Mouse (Mus musculus) adrenal gland, postnatal 36 days (tissue): ENCODE results near the gene Sept9. TPM values are rescaled to one million over a fixed set of nuclear protein-coding genes. Genes with fewer than 3 reads are reported as not detected.

ENCODE experiments used
- DNase-seq, 2 experiments: peaks; one replicate each; pipeline ENCODE4 v3.0.0; 2021; ENCODE audit warnings: mixed read lengths in 1 of 2
- total RNA-seq, 2 experiments: library from RNA; stranded (reverse); gene quantifications; 2 replicates each; pipeline ENCODE4 v1.2.3; 2021

Gene Sept9
- total RNA-seq, 2 experiments from 2014 or later: 117 to 134 TPM

DNA sequence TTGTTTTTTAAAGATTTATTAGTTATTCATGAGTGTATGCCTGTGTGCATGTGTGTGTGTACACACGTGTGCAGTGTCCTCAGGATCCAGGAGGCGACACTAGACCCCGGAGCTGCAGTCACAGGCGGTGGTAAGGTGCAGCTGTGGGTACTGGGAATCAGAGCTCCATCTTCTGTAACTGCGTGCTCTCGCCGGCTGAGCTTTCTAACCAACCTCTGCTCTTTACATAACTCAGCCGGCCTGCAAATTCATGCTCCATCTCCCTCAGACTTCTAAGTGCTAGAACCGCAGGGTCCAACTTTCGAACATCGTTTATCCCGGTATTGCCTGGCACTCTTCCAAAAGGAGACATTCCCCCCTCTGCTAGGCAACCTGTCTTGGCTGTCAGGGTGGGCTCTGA is 24.0 kb upstream of the Sept9 start:
- no peak for DNase-seq

DNA sequence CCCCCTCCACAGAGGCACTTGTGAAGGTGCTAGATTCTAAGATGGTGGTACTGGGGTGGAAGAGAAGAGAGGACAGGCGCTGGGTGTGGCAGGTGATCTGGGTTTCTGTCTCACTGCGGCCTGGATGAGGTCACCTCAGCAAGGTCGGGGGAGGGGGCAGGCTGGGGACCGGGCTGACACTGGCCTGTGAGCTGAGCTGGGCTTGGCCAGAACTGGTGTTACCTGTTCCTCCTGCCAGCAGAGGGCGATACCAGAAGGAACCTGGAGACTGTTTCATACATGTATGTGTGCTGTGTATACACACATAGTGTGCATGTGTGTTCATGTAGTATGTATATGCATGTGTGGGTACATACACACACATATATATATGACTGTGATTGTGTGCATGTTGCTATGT is 23.2 kb upstream of the Sept9 start:
- peak; percentile 73 to 78 for DNase-seq

DNA sequence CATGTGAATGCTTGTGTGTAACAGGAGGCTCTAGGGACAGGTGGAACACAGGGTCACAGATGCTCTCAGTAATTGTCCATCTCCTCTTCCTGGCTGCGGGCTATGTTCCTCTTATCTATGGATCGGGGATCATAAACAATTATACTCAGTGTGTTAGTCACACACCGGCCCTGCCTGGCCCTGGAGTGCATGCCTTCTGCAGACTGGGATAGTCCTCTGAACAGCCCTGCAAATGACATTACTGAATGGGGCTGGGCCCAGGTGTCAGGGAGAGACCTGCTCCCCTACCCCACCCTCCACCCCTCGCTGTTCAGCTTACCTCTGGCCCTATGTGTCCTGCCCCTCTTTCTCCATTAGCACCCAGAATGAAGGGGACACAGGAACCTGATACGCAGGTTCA is 22.6 kb upstream of the Sept9 start:
- DNase-seq: no peak

DNA sequence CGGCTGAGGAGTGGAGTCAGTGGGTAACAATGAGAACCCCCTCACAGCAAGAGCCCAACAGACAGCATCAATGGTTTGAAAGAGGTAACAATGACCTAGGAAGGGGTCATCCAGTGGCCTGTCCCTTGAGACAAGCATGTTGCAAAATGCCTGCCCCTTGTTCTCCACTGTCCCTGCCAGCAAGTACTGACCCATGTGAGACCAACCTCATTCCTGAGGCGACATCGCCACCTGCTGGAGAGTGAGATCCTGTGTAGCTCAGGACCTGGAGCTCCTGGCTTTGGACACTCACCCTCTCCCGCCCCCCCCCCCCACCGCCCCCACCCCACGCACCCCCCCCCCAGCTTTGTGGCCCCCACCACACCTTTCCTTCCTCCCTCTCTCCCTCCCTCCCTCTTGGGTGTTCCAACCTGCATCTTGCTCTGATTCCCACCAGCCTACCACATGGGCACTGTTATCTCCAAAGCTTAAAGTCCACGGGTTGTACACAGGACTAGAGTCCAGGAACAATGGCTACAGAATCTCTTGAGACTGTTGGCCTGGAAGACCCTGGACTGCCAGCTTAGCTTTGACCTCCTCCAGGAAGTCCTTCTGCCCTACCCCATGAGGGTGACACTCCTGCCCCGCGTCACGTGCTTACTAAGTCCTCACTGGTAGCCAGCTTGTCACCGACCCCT is 22.0 kb upstream of the Sept9 start:
- peak; percentile 94 for DNase-seq

DNA sequence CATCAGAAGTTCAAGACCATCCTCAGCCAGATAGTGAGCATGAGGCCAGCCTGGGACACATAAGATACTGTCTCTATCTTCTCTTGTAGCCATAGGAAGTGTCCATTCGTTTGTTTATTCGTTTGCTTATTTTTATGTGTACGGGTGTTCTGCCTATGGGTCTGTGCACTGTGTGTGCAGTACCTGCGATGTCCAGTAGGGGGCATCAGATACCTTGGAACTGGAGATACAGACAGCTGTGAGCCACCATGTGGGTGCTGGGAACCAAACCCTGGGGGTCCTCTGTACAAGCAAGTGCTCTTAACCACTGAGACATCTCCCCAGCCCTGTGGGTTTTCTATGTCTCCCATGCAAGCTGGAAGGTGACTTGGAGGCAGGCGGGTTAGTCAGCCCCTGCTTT is 19.6 kb upstream of the Sept9 start:
- DNase-seq: no peak

DNA sequence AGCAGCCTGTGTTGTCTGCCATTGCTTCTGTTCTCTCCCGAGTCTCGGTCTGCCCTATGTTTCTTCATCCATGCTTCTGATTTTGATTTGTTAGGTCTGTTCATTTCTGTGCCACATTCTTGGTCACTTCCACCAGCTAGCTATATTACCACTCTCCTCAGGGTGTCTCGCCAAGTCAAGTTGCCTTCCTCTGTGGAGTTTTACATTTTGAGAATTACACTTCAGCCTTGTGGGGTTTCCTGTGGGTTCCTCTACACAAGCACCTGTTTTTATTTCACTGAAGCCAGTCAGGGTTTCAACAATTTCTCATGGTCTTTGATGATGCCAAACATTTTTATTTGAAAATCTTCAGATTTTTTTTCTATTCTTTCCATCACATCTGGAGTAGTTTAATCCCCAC is 16.7 kb upstream of the Sept9 start:
- DNase-seq: no peak

DNA sequence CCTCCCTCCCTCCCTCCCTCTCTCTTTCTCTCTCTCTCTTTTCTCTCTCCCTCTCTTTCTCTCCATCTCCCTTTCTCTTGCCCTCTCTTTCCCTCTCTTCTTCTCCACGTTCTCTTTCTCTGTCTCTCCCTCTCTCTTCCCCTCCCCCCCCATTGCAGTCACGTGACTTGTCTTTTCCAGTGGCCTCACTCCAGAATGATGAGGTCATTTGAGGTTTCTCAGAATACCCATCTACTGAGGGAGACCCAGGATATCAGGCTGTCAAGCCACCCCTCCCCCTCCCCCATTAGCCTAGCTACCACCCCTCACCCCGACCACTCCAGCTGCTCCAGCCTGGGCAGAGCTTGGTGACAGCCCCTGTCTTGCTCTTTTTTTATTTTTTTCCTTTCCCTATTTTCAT is 16.2 kb upstream of the Sept9 start:
- no peak for DNase-seq

DNA sequence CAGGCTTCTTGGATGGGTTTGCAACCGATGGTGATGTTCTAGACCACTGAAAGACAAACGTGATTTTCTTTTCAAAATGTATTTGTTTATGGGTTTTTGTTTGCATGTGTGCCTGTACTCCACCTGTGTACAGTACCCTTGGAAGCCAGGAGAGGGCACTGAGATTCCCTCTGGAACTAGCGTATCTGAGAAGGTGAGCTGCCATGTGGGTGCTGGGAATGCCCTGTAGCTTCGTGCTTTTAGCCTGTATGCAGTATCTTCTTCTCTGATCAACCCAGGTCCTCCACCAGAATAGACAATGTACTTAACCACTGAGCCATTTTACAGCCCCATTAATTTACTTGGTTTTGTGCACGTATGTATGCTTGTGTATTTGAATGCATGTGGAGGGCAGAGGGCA is 15.6 kb upstream of the Sept9 start:
- DNase-seq: no peak

DNA sequence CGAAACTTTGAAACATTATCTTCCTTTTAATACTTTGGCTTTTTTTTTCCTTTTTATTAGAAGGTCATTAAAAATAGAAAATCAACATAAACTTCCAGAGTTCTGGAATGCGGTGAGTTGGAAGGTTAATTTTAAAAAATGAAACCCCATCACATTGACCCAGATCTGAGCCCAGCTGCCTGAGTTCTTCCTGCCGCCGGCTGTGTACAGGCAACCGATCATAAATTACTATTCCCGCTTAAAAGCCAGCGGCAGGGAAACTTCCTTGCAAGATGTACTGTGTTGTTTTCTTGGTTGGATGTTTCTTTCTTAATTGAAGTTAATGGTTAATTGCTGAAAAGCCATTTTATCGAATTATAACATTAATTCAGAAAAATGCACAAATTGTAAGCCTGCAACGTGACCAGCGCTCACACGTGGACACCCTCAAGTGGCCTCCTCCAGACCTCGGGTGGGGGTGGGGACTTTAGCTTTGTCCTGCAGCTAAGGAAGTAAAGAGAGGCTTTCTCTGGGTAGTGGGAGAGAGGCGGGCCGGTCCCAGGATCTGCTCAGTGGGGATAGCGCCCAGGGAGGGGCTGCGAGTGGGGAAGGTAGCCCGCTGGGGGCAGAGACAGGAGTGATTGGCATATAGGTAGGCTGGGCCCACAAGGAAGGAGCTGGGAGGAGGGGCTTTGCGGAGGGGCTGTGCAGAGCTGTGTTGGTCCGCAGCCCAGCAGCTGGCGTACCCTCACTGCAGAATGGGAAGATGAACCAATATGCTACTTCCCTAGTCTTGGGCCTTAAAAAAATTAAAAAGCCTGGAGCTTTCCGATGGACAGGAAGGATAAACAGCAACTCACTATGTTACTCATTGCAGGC is 14.2 kb upstream of the Sept9 start:
- no peak for DNase-seq

DNA sequence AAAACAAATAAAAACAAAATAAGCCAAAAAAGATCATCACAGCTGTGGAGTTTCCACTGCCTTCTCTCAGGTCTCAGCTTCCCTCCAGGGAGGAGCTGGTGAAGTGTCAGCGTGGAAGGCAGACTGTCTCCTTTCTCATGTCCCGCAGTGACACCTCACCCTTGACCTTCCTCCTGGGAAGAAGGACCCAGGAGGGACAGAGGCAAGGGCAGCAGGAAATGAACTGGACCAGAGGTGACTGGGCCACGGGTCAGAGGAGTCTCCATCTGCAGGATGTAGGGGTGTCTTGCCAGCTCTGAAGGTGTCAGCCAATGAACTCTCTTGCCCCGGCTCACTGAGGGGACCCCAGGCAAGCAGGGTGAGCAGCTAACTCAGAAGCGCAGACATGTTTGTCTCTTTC is 7.9 kb upstream of the Sept9 start:
- peak in 1 of 2 experiments; percentile 57 for DNase-seq

DNA sequence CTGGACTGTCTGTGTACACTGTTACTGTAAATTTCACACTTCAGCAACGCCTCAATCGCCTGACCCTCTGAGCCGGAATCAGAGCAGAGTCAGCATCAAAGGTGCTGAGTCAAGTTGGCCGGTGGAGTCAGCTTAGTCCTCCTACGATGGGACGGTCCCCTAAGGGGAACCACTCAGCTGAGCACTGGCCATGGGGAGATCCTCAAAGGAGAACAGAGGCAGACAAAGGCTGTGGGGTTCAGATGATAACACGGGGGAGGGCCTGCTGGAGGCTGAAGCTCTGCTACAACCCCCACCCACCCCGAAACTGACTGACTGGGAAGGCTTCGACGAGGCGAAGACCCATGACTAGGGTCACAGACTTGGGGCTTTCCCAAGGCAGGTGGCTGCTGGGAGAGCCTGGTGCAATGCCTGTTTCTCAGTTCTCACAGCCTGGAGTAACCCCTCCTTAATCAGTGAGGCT is 5.0 kb upstream of the Sept9 start:
- DNase-seq: no peak

DNA sequence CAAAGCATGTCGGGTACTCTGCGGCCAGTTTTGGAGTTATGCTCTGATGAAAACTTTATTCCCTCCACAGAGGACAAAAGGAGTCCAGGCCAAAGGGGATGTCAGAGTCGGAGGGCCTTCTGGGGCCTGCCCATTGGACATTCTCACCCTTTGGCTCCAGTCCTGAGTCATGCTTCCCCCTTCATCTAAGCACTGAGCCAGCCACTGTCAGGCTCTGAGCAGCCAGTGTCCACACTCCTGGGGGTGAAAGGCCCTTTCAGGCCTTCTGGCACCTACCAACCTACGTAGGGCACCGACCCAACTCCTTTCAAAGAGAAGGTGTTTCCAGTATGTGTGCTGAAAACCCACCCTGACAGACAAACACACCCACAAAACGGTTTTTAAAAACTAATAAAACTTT is 3.8 kb upstream of the Sept9 start:
- peak in 1 of 2 experiments; percentile 33 for DNase-seq

DNA sequence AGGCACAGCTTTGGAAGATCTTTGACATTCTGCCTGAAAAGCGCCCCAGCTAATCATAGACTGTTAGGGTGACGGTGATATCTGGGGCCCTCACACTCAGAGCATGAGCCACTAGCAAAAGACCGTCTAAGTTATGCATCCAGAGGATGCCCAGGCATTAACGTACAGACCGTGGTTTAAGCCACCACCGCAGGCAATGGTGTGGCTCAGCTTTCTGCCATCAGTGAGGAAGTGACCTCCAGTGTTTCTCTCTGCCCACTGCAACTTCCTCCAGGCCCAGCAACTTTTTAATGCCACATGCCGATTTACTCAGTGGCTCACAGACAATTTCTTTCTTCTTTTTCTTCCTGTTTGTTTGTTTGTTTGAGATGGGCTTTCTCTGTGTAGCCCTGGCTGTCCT is 2.8 kb upstream of the Sept9 start:
- DNase-seq: no peak

DNA sequence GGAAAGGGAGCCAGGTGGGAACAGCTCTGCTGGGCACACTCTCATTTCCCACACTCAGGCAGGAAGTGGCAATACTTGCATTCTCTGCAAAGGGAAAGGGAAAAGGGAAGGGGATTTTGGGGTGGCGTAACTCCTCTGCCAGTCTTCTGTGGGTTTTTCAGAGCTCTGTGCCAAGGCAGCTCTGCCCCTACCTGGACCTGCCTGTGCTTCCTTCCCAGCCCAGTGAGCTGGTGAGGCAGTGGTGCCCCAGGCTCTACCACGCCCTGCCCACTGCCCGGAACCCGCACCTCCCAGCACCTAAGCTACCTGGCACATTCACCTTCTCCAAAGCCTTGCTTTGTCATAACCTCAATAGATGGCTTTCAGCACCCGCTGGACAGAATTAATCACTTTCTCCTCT is 1.3 kb upstream of the Sept9 start:
- no peak for DNase-seq

DNA sequence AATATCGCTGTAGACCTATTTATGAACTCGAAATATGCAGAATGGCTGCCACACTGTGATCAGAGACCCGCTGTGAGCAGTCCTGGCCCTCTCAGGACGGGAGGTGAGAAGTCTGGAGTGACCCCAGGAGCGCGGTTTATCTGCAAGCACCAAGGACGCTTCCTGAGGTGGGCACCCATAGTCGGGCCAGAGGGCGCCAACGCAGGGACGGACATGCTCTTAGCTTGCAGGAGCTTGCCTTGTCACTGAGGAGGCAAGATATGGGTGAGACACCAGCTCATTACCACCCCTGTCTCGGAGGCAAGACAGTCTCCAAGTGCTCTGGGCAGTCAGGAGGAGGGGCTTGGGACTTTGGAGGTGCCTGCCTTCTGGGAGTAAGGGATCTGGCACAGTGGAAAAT is 2.4 kb downstream of the Sept9 start:
- no peak for DNase-seq

DNA sequence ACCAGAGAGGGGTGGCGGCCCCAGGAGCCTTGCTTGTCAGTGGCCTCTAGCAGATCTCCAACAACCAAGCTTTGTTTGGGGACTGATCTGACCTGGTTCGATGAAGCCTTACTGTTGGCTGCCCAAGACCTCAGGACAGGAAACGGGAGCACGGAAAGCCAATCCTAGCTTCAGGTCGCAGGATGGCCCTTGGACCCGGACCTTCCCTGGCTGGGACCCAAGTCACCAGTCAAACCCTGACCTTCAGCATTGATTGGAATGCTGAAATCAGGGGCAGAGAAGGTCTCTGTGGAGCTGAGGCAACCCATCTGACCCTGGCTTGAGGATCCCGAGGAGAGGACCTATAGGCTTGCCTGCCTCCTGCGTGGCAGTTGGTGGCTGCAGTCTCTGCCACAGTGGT is 5.1 kb downstream of the Sept9 start:
- peak in 1 of 2 experiments; percentile 40 for DNase-seq

DNA sequence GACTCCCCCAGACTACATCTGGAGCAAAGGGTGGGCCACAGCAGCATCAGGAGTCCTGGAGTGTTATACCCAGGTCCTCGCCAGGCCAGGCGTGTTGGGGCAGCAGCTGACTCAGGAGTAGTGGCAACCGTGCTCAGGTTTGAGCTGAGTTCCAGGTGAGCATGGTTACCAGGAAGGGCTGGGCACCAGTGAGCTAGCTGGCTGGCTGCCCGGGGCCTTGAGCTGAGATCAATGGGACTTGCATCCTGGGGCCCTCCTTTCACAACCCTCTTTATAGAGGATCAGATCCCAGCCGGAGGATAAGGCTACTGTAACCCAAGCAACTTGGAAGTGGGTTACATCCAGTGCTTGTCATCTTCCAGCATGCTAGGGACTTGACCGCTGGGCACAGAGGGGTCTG is 5.6 kb downstream of the Sept9 start:
- peak; percentile 38 to 71 for DNase-seq

DNA sequence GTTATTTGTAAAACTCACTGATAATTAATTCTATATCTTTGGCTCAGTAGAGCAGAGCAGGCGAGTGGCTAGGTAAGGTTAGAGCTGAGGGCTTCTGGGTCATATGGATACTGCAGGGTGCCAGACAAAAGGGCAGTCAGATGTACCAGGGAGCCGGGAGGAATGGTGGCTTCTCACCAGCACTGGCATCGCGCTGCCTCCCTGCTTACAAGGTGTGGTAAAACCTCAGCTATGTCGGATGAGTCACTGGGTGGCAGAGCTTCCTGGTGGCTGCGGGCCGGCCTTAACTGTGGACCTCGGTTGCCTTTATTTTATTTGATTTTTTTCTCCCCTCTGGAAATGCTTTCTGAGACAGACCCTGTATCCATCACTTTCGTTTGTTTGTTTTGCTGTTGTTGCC is 6.0 kb downstream of the Sept9 start:
- DNase-seq: peak in 1 of 2 experiments; percentile 20

DNA sequence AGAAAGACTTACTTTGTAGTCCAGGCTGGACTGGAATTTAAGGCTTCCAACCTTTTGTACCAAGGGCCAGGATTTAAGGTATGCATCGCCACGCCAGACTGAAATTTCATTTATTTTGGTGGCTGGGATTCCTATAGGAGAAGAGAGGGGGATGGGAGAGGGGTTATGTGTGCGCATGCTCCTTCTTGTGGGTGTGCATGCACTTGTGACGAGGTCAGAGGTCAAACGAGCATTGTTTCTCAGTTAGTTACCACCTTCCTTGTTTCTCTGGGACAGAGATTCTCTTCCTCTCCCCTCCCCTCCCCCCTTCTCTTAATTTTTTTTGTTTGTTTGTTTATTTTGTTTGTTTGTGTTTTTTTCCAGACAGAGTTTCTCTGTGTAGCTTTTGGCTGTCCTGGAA is 8.0 kb downstream of the Sept9 start:
- DNase-seq: no peak

DNA sequence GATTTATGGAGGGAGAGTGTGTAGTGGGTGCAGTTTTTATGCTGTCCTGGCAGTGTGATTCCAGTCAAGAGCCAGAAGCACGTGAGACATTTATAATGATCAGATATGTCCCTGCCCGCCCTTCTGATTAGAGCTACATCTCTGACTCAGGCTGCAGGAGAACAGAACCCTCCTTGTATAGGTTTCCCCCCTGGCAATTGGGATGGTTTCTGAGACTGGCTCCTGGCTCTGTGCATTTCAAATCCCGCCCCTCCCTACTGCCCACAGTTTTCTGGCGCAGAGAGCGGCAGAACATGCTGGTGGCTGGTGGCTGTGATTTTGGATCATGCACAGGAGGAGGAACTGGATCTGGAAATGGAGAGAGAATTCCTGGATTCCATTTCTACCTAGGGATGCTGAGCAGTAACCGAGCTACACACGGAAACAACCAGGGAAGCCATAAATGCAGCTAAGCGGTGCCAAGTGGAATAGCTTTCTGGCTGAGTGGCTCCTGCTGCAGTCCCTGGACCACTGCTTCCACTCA is 8.8 kb downstream of the Sept9 start:
- DNase-seq: no peak

DNA sequence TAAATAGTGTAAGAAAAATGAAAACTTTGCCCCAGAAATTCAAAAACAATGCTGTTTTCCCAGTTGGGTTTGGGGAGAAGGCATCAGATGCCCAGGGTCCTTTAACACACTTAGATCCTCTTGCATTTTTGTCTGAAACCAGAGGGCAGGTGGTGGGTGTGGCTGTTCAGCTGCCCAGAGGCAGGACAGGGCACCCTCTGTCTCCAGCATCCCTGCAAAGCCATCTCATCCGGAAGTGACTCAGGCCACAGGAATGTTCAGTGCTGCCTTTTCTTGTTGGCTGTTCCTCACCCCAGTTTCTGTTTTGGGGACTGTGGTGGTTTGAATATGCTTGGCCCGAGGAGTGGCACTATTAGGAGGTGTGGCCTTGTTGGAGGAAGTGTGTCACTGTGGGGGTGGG is 17.3 kb downstream of the Sept9 start:
- DNase-seq: peak in 1 of 2 experiments; percentile 9

DNA sequence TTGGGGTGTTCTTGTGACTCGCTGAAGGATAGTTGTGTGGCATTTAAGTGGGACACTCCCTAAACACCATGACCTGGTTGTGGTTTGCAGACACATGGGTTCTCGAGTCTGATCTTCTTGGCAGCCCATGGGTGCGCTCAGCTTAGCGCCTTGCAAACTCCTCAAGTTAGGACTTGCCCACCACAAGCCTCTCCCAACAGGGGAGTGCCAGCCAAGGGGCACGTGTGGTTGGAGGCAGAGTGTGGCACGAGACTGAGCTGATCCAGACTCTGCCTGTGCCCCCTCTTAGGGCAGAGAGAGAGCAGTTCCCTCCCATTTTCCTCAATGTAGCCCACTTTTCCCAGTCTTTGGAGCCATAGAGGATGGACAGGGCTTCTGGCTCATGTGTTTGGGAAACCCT is 18.6 kb downstream of the Sept9 start:
- peak in 1 of 2 experiments; percentile 0 for DNase-seq

DNA sequence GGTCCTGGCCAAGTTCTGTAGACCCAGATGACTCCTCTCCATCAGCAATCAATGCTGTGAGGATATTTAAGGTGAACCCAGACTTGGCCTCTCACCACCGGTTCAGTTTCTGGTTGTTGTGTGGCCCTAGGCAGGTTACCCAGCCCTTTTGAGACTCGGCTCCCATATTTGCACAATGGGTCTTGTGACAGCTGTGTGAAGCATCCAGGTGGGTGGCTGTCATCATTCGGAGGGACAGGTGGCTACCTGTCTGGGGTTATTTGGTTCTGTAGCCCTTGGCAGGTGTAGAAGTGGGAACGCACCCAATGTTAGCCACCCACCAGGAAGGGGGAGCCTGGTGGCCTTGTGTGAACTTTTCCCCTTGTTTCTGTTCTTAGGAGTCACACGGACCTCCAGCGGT is 19.0 kb downstream of the Sept9 start:
- peak in 1 of 2 experiments; percentile 0 for DNase-seq
